Mouse (Mus musculus): ENCODE measurements around the gene Arhgap24. TPM values are rescaled to one million over a fixed set of nuclear protein-coding genes. Genes with fewer than 3 reads are reported as not detected.

Gene Arhgap24
- polyA plus RNA-seq, 1 experiment from 2014 or later, result 15.0 TPM

DNA sequence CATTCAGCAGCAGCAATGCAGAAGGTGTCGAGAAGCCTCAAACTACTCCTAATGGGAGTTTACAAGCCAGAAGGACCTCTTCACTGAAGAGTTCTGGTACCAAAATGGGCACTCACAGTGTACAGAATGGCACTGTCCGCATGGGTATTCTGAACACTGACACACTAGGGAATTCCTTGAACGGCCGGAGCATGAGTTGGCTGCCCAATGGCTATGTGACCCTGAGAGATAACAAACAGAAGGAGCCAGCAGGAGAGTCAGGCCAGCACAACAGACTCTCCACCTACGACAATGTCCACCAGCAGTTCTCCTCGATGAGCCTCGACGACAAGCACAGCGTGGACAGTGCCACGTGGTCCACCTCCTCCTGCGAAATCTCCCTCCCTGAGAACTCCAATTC lies 411.0 kb downstream of the Arhgap24 start:
- H3K4me1 ChIP-seq (ENCODE audit: control insufficient read depth, insufficient read depth, low read depth, low read length), result no peaks in the 10 kb centered on the region
- H3K36me3 ChIP-seq (ENCODE audit: control insufficient read depth, insufficient read depth, low read length), result no peaks in the 10 kb centered on the region
- 96% methylated on average over 11 of the region's 11 CpGs for WGBS
- H3K27ac ChIP-seq (ENCODE audit: low read depth, low read length), result no peak overlapping the region
- no peaks in the 10 kb centered on the region for H3K9me3 ChIP-seq (ENCODE audit: control insufficient read depth, low read length)
- no peak for ATAC-seq
- H3K27me3 ChIP-seq (replicated peaks; ENCODE audit: control insufficient read depth, insufficient read depth, low read length), result no peaks in the 10 kb centered on the region
- H3K9ac ChIP-seq (ENCODE audit: low read depth, low read length), result no peak overlapping the region
- no peak overlapping the region for H3K4me3 ChIP-seq (ENCODE audit: low read length)
- no peak overlapping the region for H3K4me2 ChIP-seq (ENCODE audit: low read length)

DNA sequence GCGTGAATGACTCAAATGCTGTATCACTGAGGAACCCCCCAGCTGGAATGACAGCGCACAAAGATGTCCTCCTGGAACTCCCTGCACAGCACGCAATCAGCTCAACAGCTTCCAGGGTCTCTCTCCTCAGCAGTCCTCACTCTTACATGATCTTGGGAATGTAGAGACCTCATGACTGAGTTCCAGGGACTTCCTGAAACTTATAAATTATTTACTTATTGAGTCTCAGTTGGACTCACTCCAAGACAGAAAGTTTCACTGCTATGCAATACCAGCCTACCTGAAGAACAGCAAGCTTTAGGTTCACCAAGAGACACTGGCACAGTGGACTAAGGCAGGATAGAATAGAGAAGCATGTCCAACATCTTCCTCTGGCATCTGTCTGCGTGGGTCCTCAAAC lies 417.1 kb downstream of the Arhgap24 start:
- H3K9me3 ChIP-seq (ENCODE audit: control insufficient read depth, low read length), result no peaks in the 10 kb centered on the region
- no peak overlapping the region for H3K27ac ChIP-seq (ENCODE audit: low read depth, low read length)
- ATAC-seq, result no peak
- H3K4me1 ChIP-seq (ENCODE audit: control insufficient read depth, insufficient read depth, low read depth, low read length), result no peaks in the 10 kb centered on the region
- no peak overlapping the region for H3K4me2 ChIP-seq (ENCODE audit: low read length)
- no peak overlapping the region for H3K4me3 ChIP-seq (ENCODE audit: low read length)
- 95% methylated on average over 4 of the region's 4 CpGs for WGBS
- H3K36me3 ChIP-seq (ENCODE audit: control insufficient read depth, insufficient read depth, low read length), result no peaks in the 10 kb centered on the region
- H3K27me3 ChIP-seq (replicated peaks; ENCODE audit: control insufficient read depth, insufficient read depth, low read length), result no peaks in the 10 kb centered on the region
- no peak overlapping the region for H3K9ac ChIP-seq (ENCODE audit: low read depth, low read length)

GRCm38 (mm10) chr5:102899680-102900215 lies 418.6 kb downstream of the Arhgap24 start:
- no peak overlapping the region for H3K9ac ChIP-seq (ENCODE audit: low read depth, low read length)
- H3K4me2 ChIP-seq (ENCODE audit: low read length), result no peak overlapping the region
- H3K9me3 ChIP-seq (ENCODE audit: control insufficient read depth, low read length), result no peaks in the 10 kb centered on the region
- no peak overlapping the region for H3K27ac ChIP-seq (ENCODE audit: low read depth, low read length)
- no peaks in the 10 kb centered on the region for H3K27me3 ChIP-seq (replicated peaks; ENCODE audit: control insufficient read depth, insufficient read depth, low read length)
- WGBS, result 62% methylated on average over 6 of the region's 6 CpGs
- no peaks in the 10 kb centered on the region for H3K36me3 ChIP-seq (ENCODE audit: control insufficient read depth, insufficient read depth, low read length)
- no peaks in the 10 kb centered on the region for H3K4me1 ChIP-seq (ENCODE audit: control insufficient read depth, insufficient read depth, low read depth, low read length)
- H3K4me3 ChIP-seq (ENCODE audit: low read length), result no peak overlapping the region
- no peak for ATAC-seq

DNA sequence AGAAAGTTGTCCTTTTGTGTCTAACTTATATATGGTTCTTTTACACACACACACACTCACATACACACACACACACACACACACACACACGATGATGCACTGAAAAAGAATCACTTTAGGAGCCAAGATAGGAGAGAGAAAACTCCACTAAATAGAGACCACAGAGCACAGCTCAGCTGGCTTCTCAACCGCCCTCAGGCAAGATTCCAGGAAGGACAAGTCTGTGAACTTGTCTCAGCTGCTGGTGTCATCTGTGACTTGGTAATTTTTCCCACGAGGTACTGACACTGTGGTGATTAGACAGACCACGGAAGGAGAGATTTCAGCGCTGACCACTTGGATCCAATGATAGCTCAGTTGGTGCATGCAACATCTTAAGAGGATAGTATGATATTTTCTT lies 420.0 kb downstream of the Arhgap24 start:
- Histone ChIP-seq H3K4me1 (ENCODE audit: control insufficient read depth, insufficient read depth, low read depth, low read length) (no peaks in the 10 kb centered on the region), H3K4me3 (ENCODE audit: low read length) (no peak overlapping the region), H3K9me3 (ENCODE audit: control insufficient read depth, low read length) (no peaks in the 10 kb centered on the region), H3K27ac (ENCODE audit: low read depth, low read length) (no peak overlapping the region), H3K4me2 (ENCODE audit: low read length) (no peak overlapping the region), H3K27me3 (replicated peaks; ENCODE audit: control insufficient read depth, insufficient read depth, low read length) (no peaks in the 10 kb centered on the region), H3K36me3 (ENCODE audit: control insufficient read depth, insufficient read depth, low read length) (no peaks in the 10 kb centered on the region), H3K9ac (ENCODE audit: low read depth, low read length) (no peak overlapping the region)
- 68% methylated on average over 5 of the region's 5 CpGs for WGBS
- no peak for ATAC-seq

DNA sequence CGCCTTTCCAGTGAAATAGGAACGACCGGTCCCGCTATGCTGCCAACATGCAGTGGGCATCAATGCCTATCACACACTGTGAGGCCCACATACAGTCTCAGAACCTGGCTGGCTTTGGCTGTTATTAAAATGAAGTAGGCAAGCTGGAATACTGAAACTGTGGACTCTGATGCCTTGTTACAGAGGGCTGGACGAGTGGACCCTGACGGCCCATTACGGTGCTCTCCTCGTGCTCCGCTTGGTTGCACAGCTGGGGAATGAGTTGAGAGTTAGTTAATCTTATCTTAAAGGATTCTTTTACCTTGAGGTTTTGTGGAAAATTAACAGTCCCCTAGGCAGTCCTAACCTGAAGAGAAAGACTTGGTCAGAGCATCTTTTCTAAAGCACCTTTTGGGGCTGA lies 422.3 kb downstream of the Arhgap24 start:
- Histone ChIP-seq H3K4me3 (ENCODE audit: low read length) (no peak overlapping the region), H3K4me1 (ENCODE audit: control insufficient read depth, insufficient read depth, low read depth, low read length) (no peaks in the 10 kb centered on the region), H3K9me3 (ENCODE audit: control insufficient read depth, low read length) (no peaks in the 10 kb centered on the region), H3K27me3 (replicated peaks; ENCODE audit: control insufficient read depth, insufficient read depth, low read length) (no peaks in the 10 kb centered on the region), H3K27ac (ENCODE audit: low read depth, low read length) (no peak overlapping the region), H3K36me3 (ENCODE audit: control insufficient read depth, insufficient read depth, low read length) (no peaks in the 10 kb centered on the region), H3K9ac (ENCODE audit: low read depth, low read length) (no peak overlapping the region), H3K4me2 (ENCODE audit: low read length) (no peak overlapping the region)
- no peak for ATAC-seq
- WGBS, result 86% methylated on average over 9 of the region's 9 CpGs

DNA sequence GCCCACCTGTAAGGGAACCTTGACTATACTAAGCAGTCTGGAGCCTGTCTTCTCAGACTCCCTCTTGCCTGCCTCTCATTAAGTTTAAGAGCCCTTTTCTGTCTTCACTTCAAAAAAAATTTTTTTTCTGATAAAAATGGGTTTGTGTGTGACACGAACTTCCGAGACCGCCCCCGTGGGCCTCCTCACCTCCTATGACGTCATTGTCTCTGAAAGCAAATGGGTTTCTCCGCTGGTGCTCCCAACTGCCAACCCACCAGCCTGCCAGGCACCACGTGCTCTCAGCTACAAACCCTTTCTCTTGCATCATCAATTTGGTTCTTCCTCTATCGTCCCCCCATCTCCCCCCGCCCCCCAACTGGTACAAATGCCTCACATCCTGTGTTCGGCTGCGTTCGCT lies 422.9 kb downstream of the Arhgap24 start:
- no peak for ATAC-seq
- H3K27ac ChIP-seq (ENCODE audit: low read depth, low read length), result no peak overlapping the region

DNA sequence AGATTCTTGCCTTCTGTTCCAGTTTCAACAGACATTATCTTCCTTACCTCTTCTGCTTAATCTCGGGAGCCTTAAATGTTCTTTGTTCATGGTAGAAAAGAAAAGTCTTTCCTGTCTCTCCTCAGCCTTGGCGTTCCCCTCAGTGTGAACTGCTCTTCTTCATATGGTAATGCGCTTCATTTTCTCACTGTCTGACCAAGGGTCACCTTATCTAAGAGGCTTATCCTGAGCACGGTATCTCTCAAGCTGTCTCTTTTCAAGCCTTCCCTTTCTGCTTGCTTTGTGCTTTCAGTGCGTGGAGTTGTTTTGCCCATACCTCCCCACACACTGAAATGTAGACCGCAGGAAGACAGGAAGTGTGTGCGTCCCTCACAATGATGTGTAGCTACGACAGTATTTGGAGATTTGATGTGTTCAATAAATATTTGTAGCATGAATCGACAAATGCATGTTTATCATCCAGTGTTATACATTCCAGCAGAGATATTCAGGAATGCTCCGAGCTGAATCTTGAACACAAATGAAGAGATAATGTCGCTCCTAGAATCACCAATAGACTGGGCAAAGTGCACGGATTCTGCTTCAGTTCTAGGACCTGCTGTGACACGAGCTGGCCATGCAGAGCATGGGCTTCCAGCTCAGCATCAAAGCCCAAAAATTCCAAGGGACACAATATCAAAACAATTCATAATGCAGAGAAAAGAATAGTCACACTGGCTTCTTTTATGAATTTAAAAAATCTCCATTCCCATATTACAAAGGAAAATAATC lies 424.4 kb downstream of the Arhgap24 start:
- H3K4me3 ChIP-seq (ENCODE audit: low read length), result no peak overlapping the region
- no peaks in the 10 kb centered on the region for H3K9me3 ChIP-seq (ENCODE audit: control insufficient read depth, low read length)
- H3K4me2 ChIP-seq (ENCODE audit: low read length), result no peak overlapping the region
- H3K36me3 ChIP-seq (ENCODE audit: control insufficient read depth, insufficient read depth, low read length), result no peaks in the 10 kb centered on the region
- no peaks in the 10 kb centered on the region for H3K4me1 ChIP-seq (ENCODE audit: control insufficient read depth, insufficient read depth, low read depth, low read length)
- 45% methylated on average over 13 of the region's 13 CpGs for WGBS
- no peak for ATAC-seq
- H3K9ac ChIP-seq (ENCODE audit: low read depth, low read length), result no peak overlapping the region
- H3K27ac ChIP-seq (ENCODE audit: low read depth, low read length), result no peak overlapping the region
- H3K27me3 ChIP-seq (replicated peaks; ENCODE audit: control insufficient read depth, insufficient read depth, low read length), result no peaks in the 10 kb centered on the region

More for the DNA sequence above, 422.9 kb downstream of the Arhgap24 start:
- Histone ChIP-seq H3K4me1 (ENCODE audit: control insufficient read depth, insufficient read depth, low read depth, low read length) (no peaks in the 10 kb centered on the region), H3K9me3 (ENCODE audit: control insufficient read depth, low read length) (no peaks in the 10 kb centered on the region), H3K4me2 (ENCODE audit: low read length) (no peak overlapping the region), H3K4me3 (ENCODE audit: low read length) (no peak overlapping the region), H3K27me3 (replicated peaks; ENCODE audit: control insufficient read depth, insufficient read depth, low read length) (no peaks in the 10 kb centered on the region), H3K9ac (ENCODE audit: low read depth, low read length) (no peak overlapping the region), H3K36me3 (ENCODE audit: control insufficient read depth, insufficient read depth, low read length) (no peaks in the 10 kb centered on the region)
- 87% methylated on average over 12 of the region's 12 CpGs for WGBS

DNA sequence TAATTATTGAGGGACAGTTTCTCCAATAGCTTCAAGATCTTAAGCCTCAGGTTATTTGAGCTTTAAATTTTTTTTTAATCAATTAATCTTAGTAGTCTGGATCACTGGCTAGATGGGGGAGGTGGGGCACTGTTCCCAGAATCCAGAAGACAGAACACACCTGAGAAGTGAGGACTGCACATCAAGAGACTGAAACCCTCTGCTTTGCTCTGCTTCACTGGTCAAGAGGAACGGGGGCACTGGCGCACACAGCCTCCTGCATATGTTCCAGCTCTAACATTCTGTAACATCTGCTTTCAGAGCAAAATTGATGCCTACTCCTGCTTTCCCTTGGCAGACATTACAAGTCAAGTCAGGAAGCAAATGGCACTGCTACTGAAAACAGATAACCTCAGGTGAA lies 439.0 kb downstream of the Arhgap24 start:
- Histone ChIP-seq H3K36me3 (ENCODE audit: control insufficient read depth, insufficient read depth, low read length) (peaks cover 19% of the 10 kb centered on the region), H3K27ac (ENCODE audit: low read depth, low read length) (no peak overlapping the region), H3K9ac (ENCODE audit: low read depth, low read length) (no peak overlapping the region), H3K4me2 (ENCODE audit: low read length) (no peak overlapping the region), H3K9me3 (ENCODE audit: control insufficient read depth, low read length) (no peaks in the 10 kb centered on the region), H3K4me1 (ENCODE audit: control insufficient read depth, insufficient read depth, low read depth, low read length) (no peaks in the 10 kb centered on the region), H3K4me3 (ENCODE audit: low read length) (no peak overlapping the region), H3K27me3 (replicated peaks; ENCODE audit: control insufficient read depth, insufficient read depth, low read length) (no peaks in the 10 kb centered on the region)
- 75% methylated on average over 2 of the region's 2 CpGs for WGBS
- ATAC-seq, result no peak

- no peak overlapping the region for H3K4me2 ChIP-seq (ENCODE audit: low read length)
- H3K36me3 ChIP-seq (ENCODE audit: control insufficient read depth, insufficient read depth, low read length), result peaks cover 12% of the 10 kb centered on the region
- no peaks in the 10 kb centered on the region for H3K27me3 ChIP-seq (replicated peaks; ENCODE audit: control insufficient read depth, insufficient read depth, low read length)
- no peak overlapping the region for H3K27ac ChIP-seq (ENCODE audit: low read depth, low read length)
- H3K9ac ChIP-seq (ENCODE audit: low read depth, low read length), result no peak overlapping the region
- H3K9me3 ChIP-seq (ENCODE audit: control insufficient read depth, low read length), result no peaks in the 10 kb centered on the region
- ATAC-seq, result no peak
- 74% methylated on average over 5 of the region's 5 CpGs for WGBS
- H3K4me1 ChIP-seq (ENCODE audit: control insufficient read depth, insufficient read depth, low read depth, low read length), result no peaks in the 10 kb centered on the region
- H3K4me3 ChIP-seq (ENCODE audit: low read length), result no peak overlapping the region
Observed at GRCm38 (mm10) chr5:102926786-102927185, 445.6 kb downstream of the Arhgap24 start.
